Mouse (Mus musculus) lung, embryonic 14.5 days (tissue): ENCODE results near the gene Efna3. TPM values are rescaled to one million over a fixed set of nuclear protein-coding genes. Genes with fewer than 3 reads are reported as not detected.

ENCODE experiments used
- ATAC-seq: fragments of 200-750 bp; cut with Nextera tagmentation; 2 replicates; pipeline ENCODE4 v1.8.0; 2017; ENCODE audit warnings: mild to moderate bottlenecking, moderate TSS enrichment, moderate library complexity; ENCODE audit not compliant: insufficient read depth
- DNase-seq: peaks from one replicate; pipeline ENCODE4 v3.0.0-alpha.2; 2015
- H3K27ac ChIP-seq: fragments of 300-500 bp; sonication (generic); 2 replicates; pipeline ENCODE4 v1.5.1; 2014; ENCODE audit warnings: low read depth, mild to moderate bottlenecking, moderate library complexity
- H3K27me3 ChIP-seq: fragments of 300-500 bp; sonication (generic); 2 replicates; pipeline ENCODE4 v1.6.1; 2014; ENCODE audit warnings: low read length, control low read depth; ENCODE audit not compliant: insufficient read depth
- H3K36me3 ChIP-seq: fragments of 300-500 bp; sonication (generic); 2 replicates; pipeline ENCODE4 v1.6.1; 2014; ENCODE audit warnings: control low read depth; ENCODE audit not compliant: insufficient read depth
- H3K4me1 ChIP-seq: fragments of 300-500 bp; sonication (generic); 2 replicates; pipeline ENCODE4 v1.6.1; 2014; ENCODE audit warnings: antibody characterized with exemption, control low read depth; ENCODE audit not compliant: insufficient read depth
- H3K4me2 ChIP-seq: fragments of 300-500 bp; sonication (generic); 2 replicates; pipeline ENCODE4 v1.6.1; 2014; ENCODE audit warnings: mild to moderate bottlenecking
- H3K4me3 ChIP-seq: fragments of 300-500 bp; sonication (generic); 2 replicates; pipeline ENCODE4 v1.5.1; 2014; ENCODE audit warnings: low read depth, low read length
- H3K9ac ChIP-seq: fragments of 300-500 bp; sonication (generic); 2 replicates; pipeline ENCODE4 v1.6.1; 2014
- H3K9me3 ChIP-seq: fragments of 300-500 bp; sonication (generic); 2 replicates; pipeline ENCODE4 v1.6.1; 2016; ENCODE audit warnings: low read depth, low read length, control low read depth
- CTCF ChIP-seq: IDR thresholded peaks from 2 replicates; pipeline ENCODE4 v1.5.1; 2016; ENCODE audit warnings: antibody characterized with exemption, low read depth
- WGBS: fragments of 180-500 bp; shearing (Covaris S2); extraction: QIAGEN DNeasy Blood & Tissue Kit; methylation state at CpG from one replicate; pipeline ENCODE4 v1.1.7; 2014; 5-methylcytosine and 5-hydroxymethylcytosine counted together
- polyA plus RNA-seq: library from polyadenylated mRNA; unstranded; fragments of >200 nt; fragmentation: Nextera tagmentation; extraction: Ambion mirVana; gene quantifications from 2 replicates; pipeline ENCODE4 v1.2.1, GENCODE M21; 2014

Efna3 gene
- polyA plus RNA-seq, 1 experiment from 2014 or later = 4.7 TPM

GRCm38 (mm10) chr3:89339416-89339815 is 16.7 kb upstream of the Efna3 start:
- Histone ChIP-seq H3K4me1 (0 out of 2 replicates have a peak, but pooled peaks cover 7% of the 10 kb centered on the region), H3K4me3 (no peak overlapping the region), H3K27me3 (no peaks in the 10 kb centered on the region), H3K36me3 (peaks cover 30% of the 10 kb centered on the region), H3K9me3 (no peaks in the 10 kb centered on the region), H3K4me2 (peak overlapping the region; percentile 65), H3K27ac (peak overlapping the region; percentile 91; the same call in 1 of the 2 replicates), H3K9ac (no peak overlapping the region)
- ATAC-seq = no peak
- DNase-seq = peak; percentile 88
- TF ChIP-seq CTCF = peak; percentile 95
- WGBS = 19% methylated on average over 8 of the region's 8 CpGs

- ATAC-seq (peak; percentile 85), DNase-seq (peak; percentile 90)
- Histone ChIP-seq H3K4me3 (peak within 1 kb of the TSS; percentile 88), H3K4me1 (0 out of 2 replicates have a peak, but pooled peaks cover 7% of the 10 kb centered on the region), H3K9ac (peak within 1 kb of the TSS; percentile 95), H3K27ac (peak within 1 kb of the TSS; percentile 91), H3K27me3 (no peaks in the 10 kb centered on the region), H3K4me2 (peak within 1 kb of the TSS; percentile 65), H3K36me3 (peaks cover 34% of the 10 kb centered on the region), H3K9me3 (no peaks in the 10 kb centered on the region)
- WGBS = under 1% methylated on average over 44 of the region's 44 CpGs
- no peak for TF ChIP-seq CTCF
Observed at GRCm38 (mm10) chr3:89337721-89338578, 15.2 kb upstream of the Efna3 start, which contains the start of gene Efna4. TSS of gene Efna4 (minus strand) at chr3:89338028.

DNA sequence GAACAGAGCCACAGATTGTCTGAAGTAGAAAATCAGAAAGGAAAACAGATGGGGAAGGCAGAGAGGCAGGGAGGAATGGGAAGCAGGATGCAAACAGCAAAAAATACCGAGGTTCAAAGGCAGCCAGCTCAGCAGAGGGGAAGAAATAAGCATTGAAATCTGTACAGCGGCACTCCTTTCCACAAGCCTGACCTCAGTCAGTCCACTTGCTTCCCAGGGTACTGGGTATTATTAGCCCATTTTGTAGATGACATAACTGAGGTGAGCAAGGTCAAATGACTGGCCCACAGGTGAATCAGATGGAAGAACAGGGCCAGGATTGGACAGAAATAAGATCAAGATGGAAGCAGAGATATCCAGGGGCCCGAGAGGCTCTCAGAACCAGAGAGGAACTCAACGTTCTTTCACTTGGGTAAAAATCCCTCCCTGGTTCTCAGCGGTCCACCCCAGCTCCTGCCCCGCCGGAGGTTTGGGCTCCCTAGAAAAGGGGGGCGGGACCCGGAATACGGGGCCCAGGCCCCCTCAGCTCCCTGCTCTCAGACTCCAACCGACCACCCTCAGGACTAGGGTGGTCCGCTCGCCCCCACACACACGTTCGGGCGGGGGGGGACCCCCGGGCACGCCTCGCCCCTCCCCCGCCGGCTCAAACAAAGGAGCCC is 14.4 kb upstream of the Efna3 start:
- 2% methylated on average over 21 of the region's 21 CpGs for WGBS
- Histone ChIP-seq H3K4me3 (peak overlapping the region; percentile 88), H3K36me3 (peaks cover 33% of the 10 kb centered on the region), H3K9ac (peak overlapping the region; percentile 95), H3K27ac (peak overlapping the region; percentile 91), H3K4me2 (peak overlapping the region; percentile 65), H3K27me3 (no peaks in the 10 kb centered on the region), H3K9me3 (no peaks in the 10 kb centered on the region), H3K4me1 (0 out of 2 replicates have a peak, but pooled peaks cover 7% of the 10 kb centered on the region)
- DNase-seq = peak; percentile 36
- TF ChIP-seq CTCF = no peak
- no peak; the same call in 1 of the 2 replicates for ATAC-seq

DNA sequence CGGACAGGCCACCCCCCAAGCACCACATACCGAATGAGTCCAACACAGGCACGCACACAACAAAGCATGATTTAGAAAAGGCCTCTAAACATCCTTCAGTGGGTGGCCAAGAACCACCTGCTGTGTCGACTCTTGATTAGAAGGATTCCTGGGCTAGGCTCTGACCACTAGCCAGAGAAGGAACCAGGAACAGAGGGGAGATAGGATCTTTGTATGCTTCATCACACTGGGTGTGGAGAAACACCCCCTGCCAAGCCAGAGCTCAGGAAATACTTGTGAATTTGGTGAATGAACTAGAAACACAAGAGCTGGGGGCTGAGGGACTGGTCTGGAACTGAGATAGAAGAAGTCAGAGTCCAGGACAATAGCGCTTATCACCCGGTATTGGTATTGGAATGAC is 13.8 kb upstream of the Efna3 start:
- Histone ChIP-seq H3K9ac (peak overlapping the region; percentile 95), H3K27me3 (no peaks in the 10 kb centered on the region), H3K4me2 (peak overlapping the region; percentile 65), H3K9me3 (no peaks in the 10 kb centered on the region), H3K36me3 (peaks cover 27% of the 10 kb centered on the region), H3K4me1 (0 out of 2 replicates have a peak, but pooled peaks cover 7% of the 10 kb centered on the region), H3K27ac (no peak overlapping the region), H3K4me3 (peak overlapping the region; percentile 88)
- ATAC-seq (no peak), DNase-seq (no peak)
- 6% methylated on average over 6 of the region's 6 CpGs for WGBS
- no peak for TF ChIP-seq CTCF

DNA sequence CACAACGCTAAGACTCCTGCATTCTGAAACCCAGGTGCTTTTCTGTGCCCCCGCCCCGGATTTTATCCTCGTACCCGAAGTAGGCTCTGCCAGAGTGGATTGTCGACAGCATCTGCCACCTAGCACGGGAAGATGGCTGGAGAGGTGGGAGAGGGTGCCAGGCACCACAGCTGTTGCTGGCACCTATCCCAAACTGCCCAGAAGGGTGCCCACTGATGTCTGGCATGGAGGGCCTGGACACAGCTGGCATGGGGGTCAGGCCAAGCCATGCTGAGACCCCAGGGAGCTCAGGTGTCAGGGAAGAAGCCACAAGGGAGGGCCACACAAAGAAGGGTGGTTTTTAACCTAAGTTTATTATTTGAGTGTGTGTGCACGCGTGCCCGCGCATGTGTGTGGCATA is 10.3 kb upstream of the Efna3 start:
- Histone ChIP-seq H3K27ac (no peak overlapping the region), H3K36me3 (peaks cover 25% of the 10 kb centered on the region), H3K4me3 (no peak overlapping the region), H3K4me2 (no peak overlapping the region), H3K4me1 (0 out of 2 replicates have a peak, but pooled peaks cover 7% of the 10 kb centered on the region), H3K27me3 (no peaks in the 10 kb centered on the region; the same call in 1 of the 2 replicates), H3K9ac (no peak overlapping the region), H3K9me3 (no peaks in the 10 kb centered on the region)
- ATAC-seq (no peak), DNase-seq (no peak)
- no peak for TF ChIP-seq CTCF
- WGBS = 59% methylated on average over 11 of the region's 11 CpGs

- no peaks in the 10 kb centered on the region; the same call in 1 of the 2 replicates for H3K27me3 ChIP-seq
- peaks cover 25% of the 10 kb centered on the region for H3K36me3 ChIP-seq
- H3K4me3 ChIP-seq = no peak overlapping the region
- H3K9me3 ChIP-seq = no peaks in the 10 kb centered on the region
- no peak overlapping the region for H3K27ac ChIP-seq
- DNase-seq = no peak
- H3K4me1 ChIP-seq = 0 out of 2 replicates have a peak, but pooled peaks cover 7% of the 10 kb centered on the region
- 0 out of 2 replicates have a peak, but pooled peaks have one; percentile 18 for ATAC-seq
- no peak overlapping the region for H3K4me2 ChIP-seq
- TF ChIP-seq CTCF = no peak
- WGBS = 34% methylated on average over 12 of the region's 12 CpGs
- H3K9ac ChIP-seq = no peak overlapping the region
Observed at GRCm38 (mm10) chr3:89332476-89332875, 9.7 kb upstream of the Efna3 start.
